Mouse (Mus musculus) bone marrow, adult 2 months (tissue): ENCODE data around the gene Barx1. TPM values are rescaled to one million over a fixed set of nuclear protein-coding genes. Genes with fewer than 3 reads are reported as not detected.

Source experiments
- H3K27ac ChIP-seq: fragments of 200-500 bp; 2 replicates; pipeline ENCODE4 v1.5.1; 2012; ENCODE audit warnings: low read depth, mild to moderate bottlenecking, control low read depth, inconsistent platforms, low read length; ENCODE audit not compliant: control insufficient read depth, poor library complexity, insufficient read depth
- H3K4me1 ChIP-seq: fragments of 200-500 bp; 2 replicates; pipeline ENCODE4 v1.6.1; 2011; ENCODE audit warnings: low read length; ENCODE audit not compliant: control insufficient read depth, insufficient read depth
- H3K4me3 ChIP-seq: fragments of 200-500 bp; replicated peaks from 2 replicates; pipeline ENCODE3; 2011; ENCODE audit warnings: mild to moderate bottlenecking, low read depth, low read length, control low read depth; ENCODE audit not compliant: control insufficient read depth
- CTCF ChIP-seq: fragments of 200-500 bp; IDR thresholded peaks from 2 replicates; pipeline ENCODE4 v1.5.1; 2011; ENCODE audit warnings: low read length, control low read depth; ENCODE audit not compliant: control insufficient read depth, insufficient read depth
- POLR2A ChIP-seq: fragments of 200-500 bp; IDR thresholded peaks from 2 replicates; pipeline ENCODE4 v1.6.1; 2011; ENCODE audit warnings: low read depth, mild to moderate bottlenecking, control low read depth, low read length, borderline replicate concordance; ENCODE audit not compliant: control insufficient read depth
- WGBS: fragments of 180-500 bp; shearing (Covaris S2); methylation state at CpG from one replicate; pipeline ENCODE4 v1.1.7; 2018; 5-methylcytosine and 5-hydroxymethylcytosine counted together
- polyA plus RNA-seq: library from polyadenylated mRNA; stranded (reverse); fragments of >200 nt; gene quantifications from 2 replicates; pipeline ENCODE4 v1.2.4, GENCODE M21; 2011; ENCODE audit warnings: low replicate concordance; ENCODE audit not compliant: missing spikeins, insufficient read depth, insufficient read length

The Barx1 gene
- polyA plus RNA-seq, 1 experiment: not detected

GRCm38 (mm10) chr13:48664916-48665655, 2.3 kb downstream of the Barx1 start:
- WGBS: 5% methylated on average over 39 of the region's 39 CpGs
- H3K4me1 ChIP-seq: no peaks in the 10 kb centered on the region
- TF ChIP-seq CTCF: no peak
- H3K27ac ChIP-seq: no peak overlapping the region
- no peak overlapping the region for H3K4me3 ChIP-seq

- Histone ChIP-seq H3K4me1 (no peaks in the 10 kb centered on the region), H3K4me3 (no peak overlapping the region), H3K27ac (no peak overlapping the region)
- 6% methylated on average over 58 of the region's 58 CpGs for WGBS
- TF ChIP-seq POLR2A (no peak), CTCF (no peak)
Measured at GRCm38 (mm10) chr13:48665656-48666597, 3.1 kb downstream of the Barx1 start.

- TF ChIP-seq CTCF: no peak
- TF ChIP-seq POLR2A: no peak
- no peak overlapping the region for H3K27ac ChIP-seq
- no peaks in the 10 kb centered on the region for H3K4me1 ChIP-seq
- H3K4me3 ChIP-seq: no peak overlapping the region
- WGBS: 3% methylated on average over 4 of the region's 4 CpGs
Measured at GRCm38 (mm10) chr13:48667461-48667860, 4.7 kb downstream of the Barx1 start.

GRCm38 (mm10) chr13:48668091-48668975, 5.5 kb downstream of the Barx1 start:
- TF ChIP-seq CTCF: no peak
- no peak for TF ChIP-seq POLR2A
- H3K4me1 ChIP-seq: no peaks in the 10 kb centered on the region
- H3K4me3 ChIP-seq: no peak overlapping the region
- WGBS: 2% methylated on average over 33 of the region's 33 CpGs
- no peak overlapping the region for H3K27ac ChIP-seq

- WGBS: 1% methylated on average over 34 of the region's 34 CpGs
- H3K4me3 ChIP-seq: no peak overlapping the region
Measured at GRCm38 (mm10) chr13:48668976-48669534, 6.3 kb downstream of the Barx1 start.

GRCm38 (mm10) chr13:48672312-48672840, 9.6 kb downstream of the Barx1 start:
- Histone ChIP-seq H3K4me3 (no peak overlapping the region), H3K27ac (no peak overlapping the region), H3K4me1 (no peaks in the 10 kb centered on the region)
- WGBS: 2% methylated on average over 24 of the region's 24 CpGs
- no peak for TF ChIP-seq POLR2A

More at GRCm38 (mm10) chr13:48668976-48669534, 6.3 kb downstream of the Barx1 start:
- TF ChIP-seq POLR2A (no peak), CTCF (no peak)
- Histone ChIP-seq H3K4me1 (no peaks in the 10 kb centered on the region), H3K27ac (no peak overlapping the region)

- Histone ChIP-seq H3K27ac (no peak overlapping the region), H3K4me3 (no peak overlapping the region), H3K4me1 (no peaks in the 10 kb centered on the region)
- no peak for TF ChIP-seq POLR2A
- no peak for TF ChIP-seq CTCF
- 70% methylated on average over 5 of the region's 5 CpGs for WGBS
Measured at GRCm38 (mm10) chr13:48674609-48675008, 11.8 kb downstream of the Barx1 start.

- 36% methylated on average over 1 of the region's 1 CpGs for WGBS
- Histone ChIP-seq H3K4me1 (no peaks in the 10 kb centered on the region), H3K27ac (no peak overlapping the region), H3K4me3 (no peak overlapping the region)
- TF ChIP-seq POLR2A: no peak
- TF ChIP-seq CTCF: peak; percentile 35; the same call in 1 of the 2 replicates
Measured at GRCm38 (mm10) chr13:48679351-48679750, 16.6 kb downstream of the Barx1 start.
